Mouse (Mus musculus) ES-E14 (cell line): ENCODE results near the gene Man2b2.

ENCODE experiments used
- CHD2 ChIP-seq: IDR thresholded peaks from 2 replicates; pipeline ENCODE4 v1.6.1; 2014; ENCODE audit warnings: mild to moderate bottlenecking, low read depth, low read length, inconsistent platforms
- HCFC1 ChIP-seq: IDR thresholded peaks from 2 replicates; pipeline ENCODE4 v1.6.1; 2012; ENCODE audit warnings: low read length, inconsistent platforms, borderline replicate concordance; ENCODE audit not compliant: insufficient read depth
- ZC3H11A ChIP-seq: IDR thresholded peaks from 2 replicates; pipeline ENCODE4 v1.6.1; 2012; ENCODE audit warnings: low read depth, mild to moderate bottlenecking, inconsistent platforms, low read length, borderline replicate concordance

GRCm38 (mm10) chr5:36769603-36770002, 60.9 kb downstream of the Man2b2 start:
- TF ChIP-seq CHD2 (no peak), HCFC1 (no peak), ZC3H11A (no peak)
